21 mouse cellular contexts compared by ENCODE assay signal in the genomic region with DNA sequence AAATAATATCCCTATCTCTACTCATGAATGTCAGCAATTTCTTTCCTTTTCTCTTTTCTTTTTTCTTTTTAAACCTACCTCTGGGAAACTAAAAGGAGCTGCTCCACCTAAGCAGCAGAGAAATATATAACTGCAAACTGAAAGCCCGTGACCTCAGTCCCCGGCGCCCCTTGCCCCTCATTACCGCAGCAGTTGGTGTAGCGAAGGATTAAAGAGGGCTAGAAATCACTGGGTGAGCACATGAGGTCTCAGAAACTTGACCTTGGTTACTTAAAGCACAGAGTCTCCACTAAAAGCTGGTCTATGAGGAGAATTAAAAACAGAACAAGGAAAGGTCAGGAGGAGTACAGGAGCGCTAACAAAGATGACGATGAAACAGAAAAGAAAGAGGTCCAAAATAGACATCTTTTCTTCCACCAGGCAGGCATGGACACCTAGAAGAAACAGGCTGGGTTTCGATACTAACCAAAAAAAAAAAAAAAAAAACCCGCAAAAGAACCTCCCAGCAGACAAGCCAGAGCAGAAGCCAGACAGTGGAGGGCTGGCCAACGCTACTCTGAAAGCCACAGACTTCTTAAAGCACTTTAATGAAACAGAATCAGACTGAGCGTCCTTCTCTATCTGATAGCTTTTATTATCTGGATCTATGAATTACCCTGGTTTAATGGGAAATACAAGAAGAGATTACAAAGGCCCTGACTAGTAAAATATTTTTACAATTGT. TPM values are rescaled to one million over a fixed set of nuclear protein-coding genes. Genes with fewer than 3 reads are reported as not detected.
DNase-seq lines count a peak whose midpoint lies in the region; ATAC-seq and TF ChIP-seq lines count a peak whose summit lies in the region.
"Had no signal": no experiment of that assay in that cellular context is flagged by ENCODE, and none has a peak within 500 bp of the region (broad histone marks: within the 10 kb centered on the region; RNA-seq: fewer than 3 reads in every experiment).

No protein-coding gene starts in this region.

- H3K4me2 ChIP-seq in hindbrain, embryonic 16.5 days (ENCODE audit: low read length), result no peak overlapping the region
- H3K4me2 ChIP-seq in myocyte (ENCODE audit: low read depth), result peak overlapping the region; percentile 54
- H3K4me2 ChIP-seq in liver, postnatal 0 days (ENCODE audit: low read depth, low read length), result no peak overlapping the region
- H3K4me2 ChIP-seq: forebrain, embryonic 15.5 days; hindbrain, embryonic 12.5 days; midbrain, embryonic 13.5 days had no signal

- no peak for TF ChIP-seq EP300 in liver, postnatal 0 days (IDR thresholded peaks at IDR 0.05; ENCODE audit: low read depth)

- no peak overlapping the region for H3K4me3 ChIP-seq in hindbrain, embryonic 10.5 days
- H3K4me3 ChIP-seq in hindbrain, embryonic 16.5 days (ENCODE audit: low read length), result no peak overlapping the region
- no peak overlapping the region for H3K4me3 ChIP-seq in myocyte
- H3K4me3 ChIP-seq in liver, postnatal 0 days (ENCODE audit: low read depth, low read length), result no peak overlapping the region
- H3K4me3 ChIP-seq: forebrain, embryonic 15.5 days; heart, embryonic 10.5 days; hindbrain, embryonic 12.5 days; left cerebral cortex, adult 2 months; midbrain, embryonic 13.5 days had no signal

- H3K79me2 ChIP-seq in myocyte (ENCODE audit: control insufficient read depth, insufficient read depth), result no peaks in the 10 kb centered on the region

- H3K27me3 ChIP-seq in hindbrain, embryonic 10.5 days (ENCODE audit: insufficient read depth, poor library complexity, severe bottlenecking), result no peaks in the 10 kb centered on the region
- no peaks in the 10 kb centered on the region for H3K27me3 ChIP-seq in hindbrain, embryonic 16.5 days (replicated peaks; ENCODE audit: control insufficient read depth, insufficient read depth, low read length)
- no peaks in the 10 kb centered on the region for H3K27me3 ChIP-seq in myocyte (ENCODE audit: control insufficient read depth, insufficient read depth, insufficient read length)
- H3K27me3 ChIP-seq in liver, postnatal 0 days (ENCODE audit: insufficient read depth, low read length), result no peaks in the 10 kb centered on the region
- H3K27me3 ChIP-seq: forebrain, embryonic 15.5 days; hindbrain, embryonic 12.5 days; midbrain, embryonic 13.5 days had no signal

- no peak overlapping the region for H3ac ChIP-seq in myocyte (ENCODE audit: control insufficient read depth, insufficient read length)

- no peak overlapping the region for H3K9ac ChIP-seq in hindbrain, embryonic 16.5 days (ENCODE audit: low read depth, low read length)
- no peak overlapping the region for H3K9ac ChIP-seq in liver, postnatal 0 days (replicated peaks)
- H3K9ac ChIP-seq: forebrain, embryonic 15.5 days; hindbrain, embryonic 12.5 days; liver, embryonic 14.5 days; midbrain, embryonic 13.5 days had no signal

- 68% methylated on average over 11 of the region's 11 CpGs for WGBS in hindbrain, embryonic 10.5 days
- WGBS in hindbrain, embryonic 16.5 days, result 74% methylated on average over 11 of the region's 11 CpGs
- WGBS in liver, postnatal 0 days (ENCODE audit: insufficient replicate concordance), result 77% methylated on average over 11 of the region's 11 CpGs

- intact Hi-C loops in heart, postnatal 36 days (cut with DNase I), result no loop called here

- TF ChIP-seq POLR2A in myocyte (IDR thresholded peaks at IDR 0.05; ENCODE audit: insufficient read length, low read depth), result no peak

- no peaks in the 10 kb centered on the region for H3K9me3 ChIP-seq in hindbrain, embryonic 10.5 days
- H3K9me3 ChIP-seq in hindbrain, embryonic 16.5 days (ENCODE audit: control insufficient read depth, low read length), result no peaks in the 10 kb centered on the region
- H3K9me3 ChIP-seq in liver, postnatal 0 days (ENCODE audit: low read length), result no peaks in the 10 kb centered on the region
- H3K9me3 ChIP-seq: forebrain, embryonic 15.5 days; heart, embryonic 10.5 days; hindbrain, embryonic 12.5 days; midbrain, embryonic 13.5 days had no signal

- no peak for TF ChIP-seq CTCF in liver, postnatal 0 days (IDR thresholded peaks at IDR 0.05; ENCODE audit: low read depth)

- H3K4me1 ChIP-seq in hindbrain, embryonic 10.5 days (replicated peaks), result peaks cover 21% of the 10 kb centered on the region
- peaks cover 2% of the 10 kb centered on the region; the same call in 1 of the 2 replicates for H3K4me1 ChIP-seq in hindbrain, embryonic 16.5 days (ENCODE audit: control insufficient read depth, insufficient read depth, low read depth, low read length)
- H3K4me1 ChIP-seq in liver, postnatal 0 days (ENCODE audit: insufficient read depth), result no peaks in the 10 kb centered on the region
- H3K4me1 ChIP-seq: heart, embryonic 10.5 days had no signal

- H3K27ac ChIP-seq in hindbrain, embryonic 10.5 days, result peak overlapping the region; percentile 35
- no peak overlapping the region for H3K27ac ChIP-seq in hindbrain, embryonic 16.5 days (ENCODE audit: low read depth, low read length)
- H3K27ac ChIP-seq in liver, postnatal 0 days (ENCODE audit: low read depth), result no peak overlapping the region
- H3K27ac ChIP-seq: forebrain, embryonic 15.5 days; heart, embryonic 10.5 days; hindbrain, embryonic 12.5 days; left cerebral cortex, adult 2 months; liver, embryonic 14.5 days; macrophage; midbrain, embryonic 13.5 days had no signal

- DNase-seq in hindbrain, embryonic 10.5 days (ENCODE audit: low spot score), result no peak
- peak; percentile 65 for DNase-seq in embryo, embryonic 10.5 days (ENCODE audit: low spot score)
- DNase-seq in hindlimb bud, embryonic 11.5 days (ENCODE audit: extremely low spot score, low read depth, low spot score), result peak; percentile 61
- no peak for DNase-seq in heart, postnatal 36 days
- no peak for DNase-seq in liver, postnatal 0 days
- DNase-seq: adrenal gland, postnatal 25 days; cerebellum, adult 11 months; cerebellum, postnatal 14 days; gastrocnemius, postnatal 36 days; kidney, postnatal 25 days; left cerebral cortex, postnatal 4 days; thymus, postnatal 14 days had no signal

- H3K36me3 ChIP-seq in hindbrain, embryonic 10.5 days, result no peaks in the 10 kb centered on the region
- H3K36me3 ChIP-seq in hindbrain, embryonic 16.5 days (ENCODE audit: control insufficient read depth, insufficient read depth, low read length), result no peaks in the 10 kb centered on the region
- no peaks in the 10 kb centered on the region for H3K36me3 ChIP-seq in myocyte (ENCODE audit: control insufficient read depth, insufficient read depth)
- no peaks in the 10 kb centered on the region for H3K36me3 ChIP-seq in liver, postnatal 0 days (replicated peaks; ENCODE audit: insufficient read depth, low read length)
- H3K36me3 ChIP-seq: forebrain, embryonic 15.5 days; heart, embryonic 10.5 days; hindbrain, embryonic 12.5 days; midbrain, embryonic 13.5 days had no signal

- ATAC-seq in hindbrain, embryonic 16.5 days, result no peak
- ATAC-seq in liver, postnatal 0 days, result no peak
- ATAC-seq: forebrain, embryonic 15.5 days; midbrain, embryonic 13.5 days had no signal

TF ChIP-seq in myocyte, 11 proteins besides CTCF, POLR2A, EP300 and RAD21:
- TF ChIP-seq USF1 (IDR thresholded peaks at IDR 0.05; ENCODE audit: low read depth), result no peak

RNA-seq across cellular contexts. Expression of a gene that starts 39.0 kb away (rescaled TPM):
- polyA plus RNA-seq in hindbrain, embryonic 10.5 days (2016; fragmentation: Nextera tagmentation; extraction: Ambion mirVana), result 23.7 and 25.1 TPM in 2 replicates
- polyA plus RNA-seq in hindbrain, embryonic 16.5 days (2015; fragmentation: Nextera tagmentation; extraction: Ambion mirVana), result 20.5 and 23.3 TPM in 2 replicates
- 4.9 TPM for polyA plus RNA-seq in myocyte (2012; fragmentation: generic; extraction: Trizol)
- 1 to 10 TPM; 2.1 to 2.2 TPM for total RNA-seq in heart, postnatal 36 days (2021)
- polyA plus RNA-seq in liver, postnatal 0 days (2015; fragmentation: Nextera tagmentation; extraction: Ambion mirVana), result 4.1 and 4.4 TPM in 2 replicates

Comparison
In these comparisons a context has a peak if more than half of its experiments do, and no peak if none do; other contexts are left out.
1. DNase-seq: peak in embryo, embryonic 10.5 days (single experiment) and hindlimb bud, embryonic 11.5 days (single experiment); none in hindbrain, embryonic 10.5 days (single experiment), heart, postnatal 36 days (0 of 2) and liver, postnatal 0 days (single experiment).